Mouse (Mus musculus) ovary, adult 18-20 months (tissue): ENCODE data around the gene Serp1.
"Not testable (repeated sequence)": the region's sequence is repeated elsewhere in the genome, so short reads cannot be mapped to it uniquely, and the experiment has no call there.

Experiments used
- DNase-seq: peaks from one replicate; pipeline ENCODE4 v3.0.0; 2022; ENCODE audit warnings: low spot score, mixed read lengths

Serp1 gene

GRCm38 (mm10) chr3:58508020-58508750, 17.5 kb downstream of the Serp1 start:
- no peak for DNase-seq

GRCm38 (mm10) chr3:58504676-58505075, 21.0 kb downstream of the Serp1 start:
- DNase-seq = no peak

GRCm38 (mm10) chr3:58503720-58504333, 21.9 kb downstream of the Serp1 start:
- DNase-seq = no peak

GRCm38 (mm10) chr3:58501961-58502360, 23.7 kb downstream of the Serp1 start:
- no peak for DNase-seq

GRCm38 (mm10) chr3:58493621-58494020, 32.1 kb downstream of the Serp1 start:
- DNase-seq = no peak

GRCm38 (mm10) chr3:58490787-58491186, 34.9 kb downstream of the Serp1 start:
- no peak for DNase-seq

- no peak for DNase-seq
Measured at GRCm38 (mm10) chr3:58487999-58488775, 37.5 kb downstream of the Serp1 start.

GRCm38 (mm10) chr3:58487121-58487520, 38.6 kb downstream of the Serp1 start:
- no peak for DNase-seq

- no peak for DNase-seq
Measured at GRCm38 (mm10) chr3:58485883-58486282, 39.8 kb downstream of the Serp1 start.

- no peak for DNase-seq
Measured at GRCm38 (mm10) chr3:58478755-58479455, 46.8 kb downstream of the Serp1 start.

- DNase-seq = not testable (repeated sequence)
Measured at GRCm38 (mm10) chr3:58475298-58475697, 50.4 kb downstream of the Serp1 start.
